Mouse (Mus musculus): ENCODE results near the gene Hipk4.

The Hipk4 gene

GRCm38 (mm10) chr7:27540521-27540920, 17.5 kb downstream of the Hipk4 start:
- DNase-seq (ENCODE audit: low read depth, low spot score), result no peak

GRCm38 (mm10) chr7:27540935-27541334, 17.9 kb downstream of the Hipk4 start:
- no peak for DNase-seq (ENCODE audit: low read depth, low spot score)

- peak; percentile 94 for DNase-seq (ENCODE audit: low read depth, low spot score)
Observed at GRCm38 (mm10) chr7:27541431-27541830, 18.4 kb downstream of the Hipk4 start.

GRCm38 (mm10) chr7:27541922-27542321, 18.9 kb downstream of the Hipk4 start:
- peak; percentile 52 for DNase-seq (ENCODE audit: low read depth, low spot score)

GRCm38 (mm10) chr7:27542392-27543033, 19.4 kb downstream of the Hipk4 start:
- DNase-seq (ENCODE audit: low read depth, low spot score), result peak; percentile 96

GRCm38 (mm10) chr7:27543065-27543464, 20.0 kb downstream of the Hipk4 start:
- DNase-seq (ENCODE audit: low read depth, low spot score), result peak; percentile 59

- DNase-seq (ENCODE audit: low read depth, low spot score), result peak; percentile 68
Observed at GRCm38 (mm10) chr7:27543851-27544250, 20.8 kb downstream of the Hipk4 start.

GRCm38 (mm10) chr7:27544675-27545370, 21.8 kb downstream of the Hipk4 start:
- no peak for DNase-seq (ENCODE audit: low read depth, low spot score)

- no peak for DNase-seq (ENCODE audit: low read depth, low spot score)
Observed at GRCm38 (mm10) chr7:27549597-27549996, 26.5 kb downstream of the Hipk4 start.

GRCm38 (mm10) chr7:27552070-27552469, 29.0 kb downstream of the Hipk4 start:
- no peak for DNase-seq (ENCODE audit: low read depth, low spot score)

- DNase-seq (ENCODE audit: low read depth, low spot score), result peak; percentile 99
Observed at GRCm38 (mm10) chr7:27552931-27553513, 30.0 kb downstream of the Hipk4 start, which contains the start of the genes Pld3 and 2310022A10Rik. TSS of gene Pld3 (minus strand) at chr7:27553218. TSS of gene 2310022A10Rik (plus strand) at chr7:27553233.

GRCm38 (mm10) chr7:27560291-27560887, 37.3 kb downstream of the Hipk4 start:
- DNase-seq (ENCODE audit: low read depth, low spot score), result no peak

- DNase-seq (ENCODE audit: low read depth, low spot score), result no peak
Observed at GRCm38 (mm10) chr7:27560978-27561377, 37.9 kb downstream of the Hipk4 start.

- peak; percentile 40 for DNase-seq (ENCODE audit: low read depth, low spot score)
Observed at GRCm38 (mm10) chr7:27569580-27570224, 46.6 kb downstream of the Hipk4 start.

- DNase-seq (ENCODE audit: low read depth, low spot score), result no peak
Observed at GRCm38 (mm10) chr7:27572133-27572532, 49.1 kb downstream of the Hipk4 start.

GRCm38 (mm10) chr7:27574124-27574880, 51.2 kb downstream of the Hipk4 start:
- DNase-seq (ENCODE audit: low read depth, low spot score), result peak; percentile 70

- DNase-seq (ENCODE audit: low read depth, low spot score), result peak; percentile 66
Observed at GRCm38 (mm10) chr7:27576914-27577313, 53.8 kb downstream of the Hipk4 start.

GRCm38 (mm10) chr7:27577589-27577988, 54.5 kb downstream of the Hipk4 start:
- no peak for DNase-seq (ENCODE audit: low read depth, low spot score)

- no peak for DNase-seq (ENCODE audit: low read depth, low spot score)
Observed at GRCm38 (mm10) chr7:27578465-27578864, 55.4 kb downstream of the Hipk4 start.

GRCm38 (mm10) chr7:27580380-27581174, 57.5 kb downstream of the Hipk4 start:
- DNase-seq (ENCODE audit: low read depth, low spot score), result no peak

Data from brain, adult 2 months (tissue).